Mouse (Mus musculus): ENCODE results near the gene Fzr1.

DNA sequence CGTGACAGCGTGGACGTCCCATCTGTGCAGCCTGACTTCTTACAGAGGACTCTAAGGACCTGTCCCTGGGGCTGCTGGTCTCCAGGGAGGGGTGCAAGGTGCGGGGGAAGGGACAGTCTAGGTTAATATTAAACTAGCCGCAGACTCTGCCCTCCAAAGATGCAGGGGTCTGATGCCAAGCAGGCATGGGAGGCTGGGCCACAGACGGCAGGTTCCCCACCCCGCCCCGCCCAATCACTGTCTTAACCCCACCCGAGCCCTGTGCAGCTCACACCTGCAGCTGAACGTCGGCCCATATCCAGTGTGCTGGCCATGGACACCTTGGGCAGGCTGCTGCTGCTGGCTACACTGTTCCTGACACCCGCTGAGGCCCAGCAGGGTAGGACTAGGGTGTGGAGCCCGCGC is 14.5 kb upstream of the Fzr1 start, which contains the start of gene Smim24:
- TF ChIP-seq GATA1 (IDR thresholded peaks at IDR 0.05; ENCODE audit: low read length) (no peak), TAL1 (IDR thresholded peaks at IDR 0.05; ENCODE audit: low read length) (no peak)
